ENCODE assay signal across 14 mouse cellular contexts in the genomic region with DNA sequence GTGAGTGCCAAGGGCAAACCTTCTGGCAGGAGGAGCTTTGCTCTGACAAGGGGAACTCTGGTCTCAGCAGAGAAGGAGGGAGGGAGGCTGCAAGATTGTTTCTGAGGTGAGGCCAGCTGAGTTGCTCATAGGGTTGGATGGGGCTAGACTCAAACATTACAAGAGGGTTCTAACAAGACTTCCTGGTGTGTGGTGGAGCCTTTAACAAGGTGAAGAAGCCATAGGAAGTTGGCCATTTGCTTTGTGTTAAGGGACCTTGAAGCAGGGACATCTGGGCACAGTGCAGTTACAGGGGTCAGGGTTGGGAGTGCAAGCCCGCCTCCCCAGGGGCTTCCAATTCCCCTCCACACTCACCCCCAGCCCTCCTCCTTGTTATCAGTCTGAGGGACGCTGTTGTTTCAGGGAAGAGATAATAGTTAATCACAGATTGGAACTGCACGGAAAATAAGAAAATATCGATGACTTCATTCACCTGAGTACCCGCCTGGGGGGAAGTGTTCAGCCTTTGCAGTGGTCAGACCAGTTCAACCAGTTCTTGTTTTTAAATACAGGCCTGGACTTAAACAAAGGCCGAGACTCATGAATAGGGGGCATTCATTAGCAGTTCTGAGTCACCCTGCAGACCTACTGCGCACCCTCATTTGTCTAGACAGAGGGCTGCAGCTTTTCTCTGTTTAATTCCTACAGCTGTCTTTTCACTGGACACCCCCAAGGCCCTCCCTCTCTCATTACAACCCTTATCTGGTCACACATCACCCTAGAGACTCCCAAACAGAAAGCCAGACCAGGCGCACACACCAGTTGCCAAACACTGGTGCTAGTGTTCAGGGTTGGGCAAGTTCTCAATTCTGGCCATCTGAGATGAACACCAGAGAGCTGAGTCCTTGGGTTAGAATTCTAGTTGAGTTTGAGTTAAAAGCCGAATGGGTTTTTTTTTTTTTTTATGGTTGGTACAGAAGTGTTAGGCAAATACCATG.
DNase-seq lines count a peak whose midpoint lies in the region; ATAC-seq and TF ChIP-seq lines count a peak whose summit lies in the region.
"Had no signal": no experiment of that assay in that cellular context is flagged by ENCODE, and none has a peak within 500 bp of the region (broad histone marks: within the 10 kb centered on the region; RNA-seq: fewer than 3 reads in every experiment).

No protein-coding gene starts in this region.

- H3K36me3 ChIP-seq in forebrain, embryonic 11.5 days (ENCODE audit: control insufficient read depth, insufficient read depth, low read length), result no peaks in the 10 kb centered on the region
- H3K36me3 ChIP-seq in forebrain, embryonic 13.5 days (ENCODE audit: poor library complexity, severe bottlenecking), result no peaks in the 10 kb centered on the region
- H3K36me3 ChIP-seq in ES-E14 (ENCODE audit: control insufficient read depth, insufficient read depth, low read length, poor library complexity, severe bottlenecking), result no peaks in the 10 kb centered on the region
- no peaks in the 10 kb centered on the region for H3K36me3 ChIP-seq in lung, embryonic 14.5 days (ENCODE audit: insufficient read depth)

- H3K4me1 ChIP-seq in forebrain, embryonic 11.5 days (replicated peaks; ENCODE audit: control insufficient read depth, insufficient read depth, low read length), result 0 out of 2 replicates have a peak, but pooled peaks cover 2% of the 10 kb centered on the region
- no peaks in the 10 kb centered on the region for H3K4me1 ChIP-seq in forebrain, embryonic 13.5 days
- peaks cover 8 to 18% of the 10 kb centered on the region in 2 experiments; a peak in 3 of 4 replicates for H3K4me1 ChIP-seq in ES-E14 (ENCODE audit: control insufficient read depth in 2 of 2, insufficient read depth in 2 of 2, low read length in 2 of 2, poor library complexity in 1 of 2)
- H3K4me1 ChIP-seq in lung, embryonic 14.5 days (ENCODE audit: insufficient read depth), result 0 out of 2 replicates have a peak, but pooled peaks cover 3% of the 10 kb centered on the region

- H3K4me3 ChIP-seq in forebrain, embryonic 11.5 days (ENCODE audit: low read depth, low read length), result no peak overlapping the region
- H3K4me3 ChIP-seq in forebrain, embryonic 13.5 days, result no peak overlapping the region
- 0 out of 4 replicates have a peak overlapping the region, but pooled peaks of 1 of the 2 experiments have one; percentile 1 for H3K4me3 ChIP-seq in ES-E14 (ENCODE audit: insufficient read depth in 1 of 2, low read depth in 1 of 2, low read length in 2 of 2, poor library complexity in 1 of 2, severe bottlenecking in 1 of 2)
- H3K4me3 ChIP-seq in lung, embryonic 14.5 days (ENCODE audit: low read depth, low read length), result no peak overlapping the region

- H3K9ac ChIP-seq in forebrain, embryonic 11.5 days (ENCODE audit: low read length), result no peak overlapping the region
- H3K9ac ChIP-seq in forebrain, embryonic 13.5 days, result no peak overlapping the region
- H3K9ac ChIP-seq in ES-E14 (ENCODE audit: insufficient read depth, low read depth, low read length, poor library complexity, severe bottlenecking), result no peak overlapping the region
- H3K9ac ChIP-seq in lung, embryonic 14.5 days, result no peak overlapping the region

- peak; percentile 45 for DNase-seq in forebrain, embryonic 11.5 days (ENCODE audit: low spot score)
- DNase-seq in ES-E14 (ENCODE audit: low read depth, low spot score), result no peak
- peak; percentile 66 for DNase-seq in kidney, adult 11 months
- peak; percentile 75 for DNase-seq in lung, embryonic 14.5 days
- DNase-seq in adrenal gland, postnatal 10 days, result no peak
- DNase-seq in spleen, postnatal 4 days (ENCODE audit: low spot score in 2 of 2), result no peak
- DNase-seq in cerebellum, adult 9-11 months, result no peak
- DNase-seq: adrenal gland, postnatal 36 days; gastrocnemius, postnatal 36 days; heart, postnatal 10 days; thymus, postnatal 36 days had no signal

- no peak overlapping the region for H3K4me2 ChIP-seq in forebrain, embryonic 11.5 days (ENCODE audit: low read depth, low read length, severe bottlenecking)
- H3K4me2 ChIP-seq in forebrain, embryonic 13.5 days, result no peak overlapping the region
- H3K4me2 ChIP-seq in lung, embryonic 14.5 days, result no peak overlapping the region
- H3K4me2 ChIP-seq: liver, embryonic 11.5 days had no signal

- no peak for ATAC-seq in forebrain, embryonic 11.5 days (replicated peaks; ENCODE audit: low FRiP score)
- no peak for ATAC-seq in forebrain, embryonic 13.5 days
- peak; percentile 90 for ATAC-seq in lung, embryonic 14.5 days (ENCODE audit: insufficient read depth)
- ATAC-seq: midbrain, embryonic 16.5 days had no signal

- in situ Hi-C loops in ES-E14 (cut with MboI; ENCODE audit: low sequenced_read_pairs in 2 of 2, unreplicated experiment in 2 of 2), result no loop called here

- no peaks in the 10 kb centered on the region for H3K27me3 ChIP-seq in forebrain, embryonic 11.5 days (ENCODE audit: control insufficient read depth, insufficient read depth, low read length)
- no peaks in the 10 kb centered on the region for H3K27me3 ChIP-seq in forebrain, embryonic 13.5 days
- H3K27me3 ChIP-seq in lung, embryonic 14.5 days (ENCODE audit: insufficient read depth, low read length), result no peaks in the 10 kb centered on the region

- 20% methylated on average over 9 of the region's 9 CpGs for WGBS in forebrain, embryonic 11.5 days
- WGBS in forebrain, embryonic 13.5 days, result 29% methylated on average over 9 of the region's 9 CpGs
- WGBS in lung, embryonic 14.5 days, result 36% methylated on average over 9 of the region's 9 CpGs

- no peaks in the 10 kb centered on the region for H3K9me3 ChIP-seq in forebrain, embryonic 11.5 days (ENCODE audit: control insufficient read depth, low read length)
- no peaks in the 10 kb centered on the region for H3K9me3 ChIP-seq in forebrain, embryonic 13.5 days (replicated peaks)
- H3K9me3 ChIP-seq in ES-E14 (ENCODE audit: control insufficient read depth, insufficient read depth, low read depth, low read length), result no peaks in the 10 kb centered on the region
- no peaks in the 10 kb centered on the region for H3K9me3 ChIP-seq in lung, embryonic 14.5 days (ENCODE audit: low read depth, low read length)

- no peak for TF ChIP-seq CTCF in lung, embryonic 14.5 days (IDR thresholded peaks at IDR 0.05; ENCODE audit: low read depth)

- H3K27ac ChIP-seq in forebrain, embryonic 11.5 days (ENCODE audit: low read depth, low read length), result no peak overlapping the region
- no peak overlapping the region for H3K27ac ChIP-seq in forebrain, embryonic 13.5 days
- H3K27ac ChIP-seq in ES-E14 (ENCODE audit: insufficient read depth, low read depth, low read length, poor library complexity, severe bottlenecking), result peak overlapping the region; percentile 92
- peak overlapping the region; percentile 79 for H3K27ac ChIP-seq in lung, embryonic 14.5 days (ENCODE audit: low read depth)

TF ChIP-seq in ES-E14, 5 proteins besides CTCF, POLR2A, EP300 and RAD21:
- TF ChIP-seq MAFK (IDR thresholded peaks at IDR 0.05; ENCODE audit: insufficient read depth, low read depth, low read length) (peak; percentile 38; the same call in 1 of the 2 replicates), ZNF384 (IDR thresholded peaks at IDR 0.05; ENCODE audit: low read depth, low read length) (0 out of 2 replicates have a peak, but pooled peaks have one; percentile 17), CHD2 (IDR thresholded peaks at IDR 0.05; ENCODE audit: low read depth, low read length) (peak; percentile 73; the same call in 1 of the 2 replicates), HCFC1 (IDR thresholded peaks at IDR 0.05; ENCODE audit: borderline replicate concordance, insufficient read depth, low read length) (no peak), ZC3H11A (IDR thresholded peaks at IDR 0.05; ENCODE audit: borderline replicate concordance, low read depth, low read length) (no peak)

Comparison
In these comparisons a context has a peak if more than half of its experiments do, and no peak if none do; other contexts are left out.
1. DNase-seq: peak in forebrain, embryonic 11.5 days (single experiment), kidney, adult 11 months (single experiment) and lung, embryonic 14.5 days (single experiment); none in ES-E14 (single experiment), adrenal gland, postnatal 10 days (single experiment), spleen, postnatal 4 days (0 of 2) and cerebellum, adult 9-11 months (single experiment).
2. H3K27ac ChIP-seq: peak in ES-E14 (single experiment) and lung, embryonic 14.5 days (single experiment); none in forebrain, embryonic 11.5 days (single experiment) and forebrain, embryonic 13.5 days (single experiment).